Mouse (Mus musculus): ENCODE measurements at regions not wholly inside any gene's neighbourhood (a gene's known extent, or its start where the extent isn't known, plus 50 kb on each side); places are given as distances from the start of the nearest gene placed in this dataset.

- 87% methylated on average over 3 of the region's 3 CpGs for WGBS
Measured at GRCm38 (mm10) chr14:74544028-74544427, 96.6 kb upstream of the Htr2a start.

GRCm38 (mm10) chr14:74551091-74551490 lies 89.5 kb upstream of the Htr2a start:
- Histone ChIP-seq H3K9me3 (replicated peaks; ENCODE audit: control insufficient read depth, low read length, poor library complexity, severe bottlenecking) (no peaks in the 10 kb centered on the region), H3K27me3 (ENCODE audit: control insufficient read depth, insufficient read depth, low read depth, low read length) (no peaks in the 10 kb centered on the region), H3K9ac (ENCODE audit: low read depth, low read length) (no peak overlapping the region), H3K4me3 (ENCODE audit: low read depth, low read length) (no peak overlapping the region), H3K4me1 (ENCODE audit: control insufficient read depth, insufficient read depth, low read length) (no peaks in the 10 kb centered on the region), H3K36me3 (ENCODE audit: control insufficient read depth, insufficient read depth, low read length) (no peaks in the 10 kb centered on the region), H3K4me2 (ENCODE audit: low read length) (no peak overlapping the region), H3K27ac (ENCODE audit: low read length) (no peak overlapping the region)
- no peak for ATAC-seq
- WGBS, result 95% methylated on average over 2 of the region's 2 CpGs

More at GRCm38 (mm10) chr14:74544028-74544427, 96.6 kb upstream of the Htr2a start:
- ATAC-seq, result no peak
- H3K27ac ChIP-seq (ENCODE audit: low read length), result no peak overlapping the region
- H3K4me1 ChIP-seq (ENCODE audit: control insufficient read depth, insufficient read depth, low read length), result no peaks in the 10 kb centered on the region
- H3K4me2 ChIP-seq (ENCODE audit: low read length), result no peak overlapping the region
- no peaks in the 10 kb centered on the region for H3K9me3 ChIP-seq (replicated peaks; ENCODE audit: control insufficient read depth, low read length, poor library complexity, severe bottlenecking)
- no peaks in the 10 kb centered on the region for H3K27me3 ChIP-seq (ENCODE audit: control insufficient read depth, insufficient read depth, low read depth, low read length)
- no peaks in the 10 kb centered on the region for H3K36me3 ChIP-seq (ENCODE audit: control insufficient read depth, insufficient read depth, low read length)
- no peak overlapping the region for H3K9ac ChIP-seq (ENCODE audit: low read depth, low read length)
- no peak overlapping the region for H3K4me3 ChIP-seq (ENCODE audit: low read depth, low read length)

- 54% methylated on average over 1 of the region's 1 CpGs for WGBS
Measured at GRCm38 (mm10) chr14:74553636-74554035, 87.0 kb upstream of the Htr2a start.

GRCm38 (mm10) chr14:74558359-74558758 lies 82.3 kb upstream of the Htr2a start:
- WGBS, result 65% methylated on average over 5 of the region's 5 CpGs
- H3K9ac ChIP-seq (ENCODE audit: low read depth, low read length), result no peak overlapping the region
- ATAC-seq, result no peak

More at GRCm38 (mm10) chr14:74553636-74554035, 87.0 kb upstream of the Htr2a start:
- no peak overlapping the region for H3K4me2 ChIP-seq (ENCODE audit: low read length)
- no peak overlapping the region for H3K4me3 ChIP-seq (ENCODE audit: low read depth, low read length)
- no peaks in the 10 kb centered on the region for H3K9me3 ChIP-seq (replicated peaks; ENCODE audit: control insufficient read depth, low read length, poor library complexity, severe bottlenecking)
- no peaks in the 10 kb centered on the region for H3K4me1 ChIP-seq (ENCODE audit: control insufficient read depth, insufficient read depth, low read length)
- no peak for ATAC-seq
- H3K27ac ChIP-seq (ENCODE audit: low read length), result no peak overlapping the region
- no peak overlapping the region for H3K9ac ChIP-seq (ENCODE audit: low read depth, low read length)
- H3K27me3 ChIP-seq (ENCODE audit: control insufficient read depth, insufficient read depth, low read depth, low read length), result no peaks in the 10 kb centered on the region
- no peaks in the 10 kb centered on the region for H3K36me3 ChIP-seq (ENCODE audit: control insufficient read depth, insufficient read depth, low read length)

More at GRCm38 (mm10) chr14:74558359-74558758, 82.3 kb upstream of the Htr2a start:
- Histone ChIP-seq H3K9me3 (replicated peaks; ENCODE audit: control insufficient read depth, low read length, poor library complexity, severe bottlenecking) (no peaks in the 10 kb centered on the region), H3K27ac (ENCODE audit: low read length) (no peak overlapping the region), H3K4me3 (ENCODE audit: low read depth, low read length) (no peak overlapping the region), H3K4me2 (ENCODE audit: low read length) (no peak overlapping the region), H3K27me3 (ENCODE audit: control insufficient read depth, insufficient read depth, low read depth, low read length) (no peaks in the 10 kb centered on the region), H3K4me1 (ENCODE audit: control insufficient read depth, insufficient read depth, low read length) (no peaks in the 10 kb centered on the region), H3K36me3 (ENCODE audit: control insufficient read depth, insufficient read depth, low read length) (no peaks in the 10 kb centered on the region)

Data from midbrain, embryonic 16.5 days (tissue).